Mouse (Mus musculus): ENCODE data around the gene Arsa. TPM values are rescaled to one million over a fixed set of nuclear protein-coding genes. Genes with fewer than 3 reads are reported as not detected.
A peak's percentile ranks its signal among the peaks of the same experiment; 100 is the strongest.
"Not testable (repeated sequence)": the region's sequence is repeated elsewhere in the genome, so short reads cannot be mapped to it uniquely, and the experiment has no call there.

The Arsa gene
- total RNA-seq, 2 experiments from 2014 or later: 7.2 to 7.4 TPM

GRCm38 (mm10) chr15:89461321-89461720 lies 15.9 kb downstream of the Arsa start:
- intact Hi-C loops (cut with DNase I; ENCODE audit: low total_unique reads): no loop called here
- no peak for DNase-seq

GRCm38 (mm10) chr15:89460298-89460697 lies 16.9 kb downstream of the Arsa start:
- no peak for DNase-seq
- intact Hi-C loops (cut with DNase I; ENCODE audit: low total_unique reads): no loop called here

- intact Hi-C loops (cut with DNase I; ENCODE audit: low total_unique reads): no loop called here
- DNase-seq: no peak
Measured at GRCm38 (mm10) chr15:89459821-89460220, 17.4 kb downstream of the Arsa start.

GRCm38 (mm10) chr15:89458942-89459341 lies 18.3 kb downstream of the Arsa start:
- DNase-seq: no peak
- intact Hi-C loops (cut with DNase I; ENCODE audit: low total_unique reads): no loop called here

GRCm38 (mm10) chr15:89455642-89456041 lies 21.6 kb downstream of the Arsa start:
- DNase-seq: no peak
- intact Hi-C loops (cut with DNase I; ENCODE audit: low total_unique reads): no loop called here

- intact Hi-C loops (cut with DNase I; ENCODE audit: low total_unique reads): no loop called here
- no peak for DNase-seq
Measured at GRCm38 (mm10) chr15:89454857-89455256, 22.4 kb downstream of the Arsa start.

GRCm38 (mm10) chr15:89453865-89454478 lies 23.3 kb downstream of the Arsa start, which contains the start of gene Mapk8ip2:
TSS of gene Mapk8ip2 (plus strand) at chr15:89453913.
- no peak for DNase-seq
- intact Hi-C loops (cut with DNase I; ENCODE audit: low total_unique reads): no loop called here

- intact Hi-C loops (cut with DNase I; ENCODE audit: low total_unique reads): no loop called here
- peak; percentile 68 for DNase-seq
Measured at GRCm38 (mm10) chr15:89452906-89453864, 24.0 kb downstream of the Arsa start.

GRCm38 (mm10) chr15:89442486-89443070 lies 34.6 kb downstream of the Arsa start:
- intact Hi-C loops (cut with DNase I; ENCODE audit: low total_unique reads): no loop called here
- DNase-seq: no peak

GRCm38 (mm10) chr15:89435878-89436277 lies 41.3 kb downstream of the Arsa start:
- intact Hi-C loops (cut with DNase I; ENCODE audit: low total_unique reads): no loop called here
- DNase-seq: no peak

GRCm38 (mm10) chr15:89434136-89434535 lies 43.1 kb downstream of the Arsa start:
- intact Hi-C loops (cut with DNase I; ENCODE audit: low total_unique reads): no loop called here
- no peak for DNase-seq

- no peak for DNase-seq
- intact Hi-C loops (cut with DNase I; ENCODE audit: low total_unique reads): no loop called here
Measured at GRCm38 (mm10) chr15:89432946-89433345, 44.3 kb downstream of the Arsa start.

- no peak for DNase-seq
- intact Hi-C loops (cut with DNase I; ENCODE audit: low total_unique reads): no loop called here
Measured at GRCm38 (mm10) chr15:89431806-89432205, 45.4 kb downstream of the Arsa start.

- intact Hi-C loops (cut with DNase I; ENCODE audit: low total_unique reads): no loop called here
- DNase-seq: no peak
Measured at GRCm38 (mm10) chr15:89431271-89431670, 46.0 kb downstream of the Arsa start.

- intact Hi-C loops (cut with DNase I; ENCODE audit: low total_unique reads); DNase-seq: not testable (repeated sequence)
Measured at GRCm38 (mm10) chr15:89430771-89431170, 46.5 kb downstream of the Arsa start.

GRCm38 (mm10) chr15:89430341-89430740 lies 46.9 kb downstream of the Arsa start:
- intact Hi-C loops (cut with DNase I; ENCODE audit: low total_unique reads): no loop called here
- DNase-seq: no peak

- intact Hi-C loops (cut with DNase I; ENCODE audit: low total_unique reads): no loop called here
- peak; percentile 95 for DNase-seq
Measured at GRCm38 (mm10) chr15:89429352-89430221, 47.6 kb downstream of the Arsa start, which contains the start of the genes C730034F03Rik, Gm44502 and Chkb. TSS of gene C730034F03Rik (plus strand) at chr15:89429589. TSS of gene Gm44502 (minus strand) at chr15:89429696. TSS of gene Chkb (minus strand) at chr15:89429908.

GRCm38 (mm10) chr15:89428821-89429351 lies 48.3 kb downstream of the Arsa start:
- intact Hi-C loops (cut with DNase I; ENCODE audit: low total_unique reads): no loop called here
- no peak for DNase-seq
